14 mouse cellular contexts compared by ENCODE assay signal in genomic region chr16:37603431-37603830, GRCm38 (mm10). TPM values are rescaled to one million over a fixed set of nuclear protein-coding genes. Genes with fewer than 3 reads are reported as not detected.
"Had no signal": no experiment of that assay in that cellular context is flagged by ENCODE, and none has a peak within 500 bp of the region (broad histone marks: within the 10 kb centered on the region; RNA-seq: fewer than 3 reads in every experiment).

No protein-coding gene starts in this region.

- H3K4me3 ChIP-seq: lung, embryonic 15.5 days; midbrain, embryonic 10.5 days; midbrain, embryonic 12.5 days; neural tube, embryonic 12.5 days; stomach, embryonic 15.5 days had no signal

- H3K4me2 ChIP-seq: lung, embryonic 15.5 days; midbrain, embryonic 12.5 days; neural tube, embryonic 12.5 days; stomach, embryonic 15.5 days had no signal

- H3K36me3 ChIP-seq: lung, embryonic 15.5 days; midbrain, embryonic 10.5 days; midbrain, embryonic 12.5 days; neural tube, embryonic 12.5 days; stomach, embryonic 15.5 days had no signal

- H3K27me3 ChIP-seq: lung, embryonic 15.5 days; midbrain, embryonic 12.5 days; neural tube, embryonic 12.5 days; stomach, embryonic 15.5 days had no signal

- DNase-seq: lung, adult 2 months; lung, postnatal 14 days; lung, postnatal 36 days; midbrain, embryonic 14.5 days; right cerebral cortex, postnatal 14 days; thymus, adult 2 months; thymus, postnatal 25 days; thymus, postnatal 4 days had no signal

RNA-seq across cellular contexts. Expression of gene Hgd, which starts 23.5 kb away (rescaled TPM):
- polyA plus RNA-seq: midbrain, embryonic 12.5 days; neural tube, embryonic 12.5 days; neural tube, embryonic 14.5 days had no signal
